Mouse (Mus musculus) forebrain, embryonic 14.5 days (tissue): ENCODE data around the gene Methig1. TPM values are rescaled to one million over a fixed set of nuclear protein-coding genes. Genes with fewer than 3 reads are reported as not detected.
"Not testable (repeated sequence)": the region's sequence is repeated elsewhere in the genome, so short reads cannot be mapped to it uniquely, and the experiment has no call there.

Source experiments
- ATAC-seq: fragments of 200-750 bp; cut with Nextera tagmentation; 2 replicates; pipeline ENCODE4 v1.8.0; 2017; ENCODE audit warnings: mild to moderate bottlenecking, moderate library complexity
- DNase-seq: peaks from one replicate; pipeline ENCODE4 v3.0.0-alpha.2; 2015; ENCODE audit warnings: low spot score
- H3K27ac ChIP-seq: fragments of 300-500 bp; sonication (generic); 2 replicates; pipeline ENCODE4 v1.5.1; 2014; ENCODE audit warnings: low read depth, mild to moderate bottlenecking, control low read depth, low read length, moderate library complexity
- H3K27me3 ChIP-seq: fragments of 300-500 bp; sonication (generic); replicated peaks from 2 replicates; pipeline ENCODE4 v1.6.1; 2014; ENCODE audit warnings: low read length, control low read depth, mixed read lengths; ENCODE audit not compliant: control insufficient read depth, insufficient read depth
- H3K36me3 ChIP-seq: fragments of 300-500 bp; sonication (generic); 2 replicates; pipeline ENCODE4 v1.6.1; 2014; ENCODE audit warnings: low read length, control low read depth; ENCODE audit not compliant: control insufficient read depth, insufficient read depth
- H3K4me1 ChIP-seq: fragments of 300-500 bp; sonication (generic); 2 replicates; pipeline ENCODE4 v1.6.1; 2014; ENCODE audit warnings: antibody characterized with exemption, low read length, control low read depth; ENCODE audit not compliant: control insufficient read depth, insufficient read depth
- H3K4me2 ChIP-seq: fragments of 300-500 bp; sonication (generic); 2 replicates; pipeline ENCODE4 v1.6.1; 2014; ENCODE audit warnings: mild to moderate bottlenecking, control low read depth, low read length
- H3K4me3 ChIP-seq: fragments of 300-500 bp; sonication (generic); 2 replicates; pipeline ENCODE4 v1.5.1; 2014; ENCODE audit warnings: low read depth, low read length, control low read depth
- H3K9ac ChIP-seq: fragments of 300-500 bp; sonication (generic); 2 replicates; pipeline ENCODE4 v1.6.1; 2014; ENCODE audit warnings: mild to moderate bottlenecking, low read length, control low read depth, moderate library complexity
- H3K9me3 ChIP-seq: fragments of 300-500 bp; sonication (generic); replicated peaks from 2 replicates; pipeline ENCODE4 v1.6.1; 2016; ENCODE audit warnings: low read length, control low read depth, mixed read lengths; ENCODE audit not compliant: control insufficient read depth
- WGBS: fragments of 180-500 bp; shearing (Covaris S2); extraction: QIAGEN DNeasy Blood & Tissue Kit; methylation state at CpG from one replicate; pipeline ENCODE4 v1.1.7; 2014; 5-methylcytosine and 5-hydroxymethylcytosine counted together
- polyA plus RNA-seq: library from polyadenylated mRNA; unstranded; fragments of >200 nt; fragmentation: Nextera tagmentation; extraction: Ambion mirVana; gene quantifications from 2 replicates; pipeline ENCODE4 v1.2.1, GENCODE M21; 2014

The Methig1 gene
- polyA plus RNA-seq, 1 experiment from 2014 or later = not detected

DNA sequence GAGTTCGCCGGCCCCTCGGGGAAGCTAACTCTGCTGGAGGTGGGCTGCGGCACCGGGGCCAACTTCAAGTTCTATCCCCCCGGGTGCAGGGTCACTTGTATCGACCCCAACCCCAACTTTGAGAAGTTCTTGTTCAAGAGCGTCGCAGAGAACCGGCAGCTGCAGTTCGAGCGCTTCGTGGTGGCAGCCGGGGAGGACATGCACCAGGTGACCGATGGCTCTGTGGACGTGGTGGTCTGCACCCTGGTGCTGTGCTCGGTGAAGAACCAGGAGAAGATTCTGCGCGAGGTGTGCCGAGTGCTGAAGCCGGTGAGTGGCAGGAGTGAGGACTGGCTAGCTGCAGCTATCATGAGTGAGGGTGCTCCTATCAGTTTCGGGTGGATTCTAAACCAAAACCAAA lies 450 bp downstream of the Methig1 start:
- not testable (repeated sequence) for H3K4me2 ChIP-seq, H3K4me3 ChIP-seq, DNase-seq, H3K36me3 ChIP-seq, H3K27me3 ChIP-seq, H3K9me3 ChIP-seq, H3K4me1 ChIP-seq, H3K27ac ChIP-seq, H3K9ac ChIP-seq, ATAC-seq
- WGBS = 95% methylated on average over 13 of the region's 22 CpGs

DNA sequence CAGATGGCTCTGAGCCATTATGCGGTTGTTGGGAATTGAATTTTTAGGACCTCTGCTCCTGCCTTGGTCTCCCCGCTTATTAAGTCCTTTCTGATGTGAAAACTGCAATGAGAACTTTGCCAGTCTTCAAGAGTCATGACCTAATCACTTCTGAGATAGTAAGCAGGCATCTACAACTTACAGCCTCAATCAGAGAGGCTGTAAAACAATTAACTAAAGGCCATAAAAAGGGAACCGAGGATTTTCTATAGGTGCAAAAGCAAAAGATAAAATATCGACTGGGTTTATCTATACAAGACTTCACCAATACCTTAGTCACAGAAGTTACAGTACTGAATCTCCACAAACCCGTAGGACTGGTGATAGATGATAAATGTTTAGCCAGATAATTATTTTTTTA lies 2.9 kb downstream of the Methig1 start:
- H3K4me1 ChIP-seq = no peaks in the 10 kb centered on the region
- no peaks in the 10 kb centered on the region for H3K9me3 ChIP-seq
- no peak overlapping the region for H3K27ac ChIP-seq
- H3K4me3 ChIP-seq = no peak overlapping the region
- ATAC-seq (no peak), DNase-seq (no peak)
- no peak overlapping the region for H3K4me2 ChIP-seq
- H3K36me3 ChIP-seq = no peaks in the 10 kb centered on the region
- no peaks in the 10 kb centered on the region for H3K27me3 ChIP-seq
- H3K9ac ChIP-seq = no peak overlapping the region
- 93% methylated on average over 5 of the region's 5 CpGs for WGBS

- Histone ChIP-seq H3K27ac (no peak within 1 kb of the TSS), H3K36me3 (no peaks in the 10 kb centered on the region), H3K9ac (no peak within 1 kb of the TSS), H3K4me2 (no peak within 1 kb of the TSS), H3K4me1 (no peaks in the 10 kb centered on the region), H3K9me3 (no peaks in the 10 kb centered on the region), H3K4me3 (no peak within 1 kb of the TSS), H3K27me3 (no peaks in the 10 kb centered on the region)
- ATAC-seq (no peak), DNase-seq (no peak)
- 74% methylated on average over 7 of the region's 7 CpGs for WGBS
Observed at GRCm38 (mm10) chr15:100364242-100364641, 11.3 kb downstream of the Methig1 start, which contains the start of gene Higd1c. Gene Higd1c, plus strand, starts transcription at chr15:100364542.

DNA sequence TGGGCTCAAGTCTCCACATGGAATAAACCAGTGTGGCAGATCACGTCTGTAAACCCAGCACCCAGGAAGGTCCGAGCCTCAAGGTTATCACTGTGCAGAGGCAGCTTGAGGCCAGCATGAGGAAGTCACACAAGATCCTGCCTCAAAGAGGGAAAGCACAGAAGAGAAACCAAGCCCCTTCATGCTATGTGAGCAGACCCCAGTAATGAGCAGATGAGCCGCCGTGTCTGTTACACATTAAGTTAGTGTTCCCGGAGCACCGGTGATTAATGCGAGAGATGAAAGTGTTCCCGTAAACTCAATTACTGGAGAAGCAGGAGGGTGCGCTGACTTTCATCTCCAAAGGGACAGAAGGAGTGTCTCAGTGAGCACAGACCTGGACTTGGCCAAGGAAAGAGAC lies 13.0 kb downstream of the Methig1 start:
- not testable (repeated sequence) for H3K9ac ChIP-seq, H3K4me1 ChIP-seq, H3K4me2 ChIP-seq, DNase-seq, H3K4me3 ChIP-seq, H3K9me3 ChIP-seq, H3K27me3 ChIP-seq, ATAC-seq, H3K27ac ChIP-seq, H3K36me3 ChIP-seq
- WGBS = 64% methylated on average over 7 of the region's 9 CpGs

DNA sequence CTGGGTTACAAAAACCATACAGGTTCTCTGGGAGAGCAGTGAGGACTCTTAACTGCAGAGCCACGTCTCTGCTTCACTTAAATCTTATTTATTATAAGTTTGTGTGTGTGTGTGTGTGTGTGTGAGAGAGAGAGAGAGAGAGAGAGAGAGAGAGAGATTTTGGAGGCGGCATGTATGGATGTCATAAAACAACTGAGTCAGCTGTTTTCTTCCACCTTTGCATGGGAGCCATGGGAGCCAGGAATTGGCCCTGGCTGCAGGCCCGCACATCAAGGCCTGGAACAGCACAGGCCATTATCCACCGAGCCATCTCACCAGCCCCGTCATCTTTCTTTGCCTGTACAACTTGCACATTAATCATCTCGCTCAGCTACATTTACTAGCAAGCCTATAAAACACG lies 14.2 kb downstream of the Methig1 start:
- ATAC-seq (no peak), DNase-seq (no peak)
- Histone ChIP-seq H3K36me3 (no peaks in the 10 kb centered on the region), H3K4me2 (no peak overlapping the region), H3K4me1 (no peaks in the 10 kb centered on the region), H3K9me3 (no peaks in the 10 kb centered on the region), H3K4me3 (no peak overlapping the region), H3K27ac (no peak overlapping the region), H3K27me3 (no peaks in the 10 kb centered on the region), H3K9ac (no peak overlapping the region)
- 84% methylated on average over 7 of the region's 7 CpGs for WGBS

DNA sequence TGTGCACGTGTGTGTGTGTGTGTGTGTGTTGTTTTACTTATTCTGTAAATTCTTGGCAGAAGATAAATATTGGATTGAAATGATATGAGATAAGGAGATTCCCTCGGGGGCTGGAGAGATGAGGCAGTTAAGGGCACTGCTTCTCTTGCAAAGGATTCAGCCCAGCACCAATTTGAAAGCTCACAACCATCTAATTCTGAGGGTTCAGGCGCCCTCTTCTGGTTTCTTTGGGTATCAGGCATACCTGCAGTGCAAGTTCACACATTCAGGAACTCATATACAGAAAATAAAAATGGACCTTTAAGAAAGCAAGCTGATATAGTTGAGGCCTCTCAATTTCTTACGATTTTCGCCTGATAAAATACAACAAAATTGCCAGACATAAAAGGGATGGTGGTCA lies 22.1 kb downstream of the Methig1 start:
- 38% methylated on average over 5 of the region's 5 CpGs for WGBS
- H3K27me3 ChIP-seq = no peaks in the 10 kb centered on the region
- H3K4me1 ChIP-seq = no peaks in the 10 kb centered on the region
- no peak overlapping the region for H3K9ac ChIP-seq
- no peak overlapping the region for H3K4me3 ChIP-seq
- no peaks in the 10 kb centered on the region for H3K36me3 ChIP-seq
- ATAC-seq (0 out of 2 replicates have a peak, but pooled peaks have one; percentile 29), DNase-seq (peak; percentile 84)
- H3K27ac ChIP-seq = no peak overlapping the region
- no peak overlapping the region for H3K4me2 ChIP-seq
- no peaks in the 10 kb centered on the region for H3K9me3 ChIP-seq

GRCm38 (mm10) chr15:100377847-100378505 lies 25.0 kb downstream of the Methig1 start:
- DNase-seq, H3K36me3 ChIP-seq, H3K27ac ChIP-seq, H3K9me3 ChIP-seq, H3K4me2 ChIP-seq, H3K4me3 ChIP-seq, H3K9ac ChIP-seq, H3K4me1 ChIP-seq, H3K27me3 ChIP-seq: not testable (repeated sequence)
- peak; percentile 61 for ATAC-seq
- 23% methylated on average over 3 of the region's 9 CpGs for WGBS

- Histone ChIP-seq H3K4me2 (no peak overlapping the region), H3K9ac (no peak overlapping the region), H3K27ac (no peak overlapping the region), H3K9me3 (no peaks in the 10 kb centered on the region), H3K36me3 (no peaks in the 10 kb centered on the region), H3K4me3 (no peak overlapping the region), H3K27me3 (no peaks in the 10 kb centered on the region), H3K4me1 (no peaks in the 10 kb centered on the region)
- ATAC-seq (no peak), DNase-seq (no peak)
- 88% methylated on average over 8 of the region's 8 CpGs for WGBS
Observed at GRCm38 (mm10) chr15:100379658-100380057, 26.7 kb downstream of the Methig1 start.

DNA sequence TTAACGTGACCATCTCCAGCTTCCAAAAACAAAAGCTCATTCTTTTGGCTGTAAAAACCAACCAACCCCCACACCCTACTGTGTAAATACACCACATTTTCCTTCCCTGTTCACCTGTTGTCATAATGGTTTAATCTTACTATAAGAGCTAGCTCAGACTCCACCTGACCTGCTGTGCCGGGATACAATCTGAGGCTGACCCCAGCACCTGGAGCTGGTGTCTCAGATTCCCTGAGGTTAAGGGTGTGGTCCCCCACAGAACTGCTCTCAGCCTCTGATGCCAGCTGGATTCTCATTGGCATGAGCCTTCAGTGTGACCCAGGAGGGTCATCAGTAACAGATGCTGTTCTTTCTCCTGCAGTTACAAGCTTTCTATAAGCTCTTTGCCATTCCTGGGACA lies 27.2 kb downstream of the Methig1 start:
- Histone ChIP-seq H3K4me1 (no peaks in the 10 kb centered on the region), H3K27me3 (no peaks in the 10 kb centered on the region), H3K9ac (no peak overlapping the region), H3K4me3 (no peak overlapping the region), H3K27ac (no peak overlapping the region), H3K36me3 (no peaks in the 10 kb centered on the region), H3K4me2 (no peak overlapping the region), H3K9me3 (no peaks in the 10 kb centered on the region)
- DNase-seq = no peak
- no peak for ATAC-seq
- 75% methylated on average over 2 of the region's 2 CpGs for WGBS
